Mouse (Mus musculus) thymus, adult 2 months (tissue): ENCODE data around the gene Cdyl. TPM values are rescaled to one million over a fixed set of nuclear protein-coding genes. Genes with fewer than 3 reads are reported as not detected.

Experiments used
- DNase-seq: peaks from one replicate; pipeline ENCODE4 v3.0.0; 2021
- H3K27ac ChIP-seq: fragments of 200-500 bp; 2 replicates; pipeline ENCODE4 v1.5.1; 2012; ENCODE audit warnings: low read length, control low read depth; ENCODE audit not compliant: control insufficient read depth, insufficient read depth
- H3K27me3 ChIP-seq: fragments of 200-500 bp; 2 replicates; pipeline ENCODE4 v1.6.1; 2012; ENCODE audit warnings: mild to moderate bottlenecking, low read length, moderate library complexity, mixed read lengths; ENCODE audit not compliant: control insufficient read depth, insufficient read depth
- H3K36me3 ChIP-seq: fragments of 200-500 bp; 2 replicates; pipeline ENCODE4 v1.6.1; 2012; ENCODE audit warnings: mild to moderate bottlenecking, low read length, moderate library complexity; ENCODE audit not compliant: control insufficient read depth, insufficient read depth
- H3K4me1 ChIP-seq: fragments of 200-500 bp; replicated peaks from 2 replicates; pipeline ENCODE4 v1.6.1; 2012; ENCODE audit warnings: low read length; ENCODE audit not compliant: control insufficient read depth, insufficient read depth
- H3K4me3 ChIP-seq: fragments of 200-500 bp; 2 replicates; pipeline ENCODE4 v1.5.1; 2012; ENCODE audit warnings: mild to moderate bottlenecking, low read length, control low read depth, moderate library complexity; ENCODE audit not compliant: control insufficient read depth, insufficient read depth
- CTCF ChIP-seq: fragments of 200-500 bp; IDR thresholded peaks from 2 replicates; pipeline ENCODE4 v1.5.1; 2012; ENCODE audit warnings: mild to moderate bottlenecking, control low read depth, low read length, moderate library complexity, borderline replicate concordance; ENCODE audit not compliant: control insufficient read depth, poor library complexity, insufficient read depth; ENCODE audit errors: extremely low read depth
- POLR2A ChIP-seq: fragments of 200-500 bp; IDR thresholded peaks from 2 replicates; pipeline ENCODE4 v1.6.1; 2012; ENCODE audit warnings: mild to moderate bottlenecking, low read length, control low read depth, moderate library complexity; ENCODE audit not compliant: control insufficient read depth, poor library complexity, insufficient read depth; ENCODE audit errors: extremely low read depth
- WGBS: fragments of 180-500 bp; shearing (Covaris S2); methylation state at CpG from one replicate; pipeline ENCODE4 v1.1.7; 2018; 5-methylcytosine and 5-hydroxymethylcytosine counted together
- polyA plus RNA-seq: library from polyadenylated mRNA; depleted of rRNA; stranded (reverse); fragments of >200 nt; gene quantifications from 2 replicates; pipeline ENCODE4 v1.2.3, GENCODE M21; 2012

The Cdyl gene
- polyA plus RNA-seq, 1 experiment, result 6.1 TPM

DNA sequence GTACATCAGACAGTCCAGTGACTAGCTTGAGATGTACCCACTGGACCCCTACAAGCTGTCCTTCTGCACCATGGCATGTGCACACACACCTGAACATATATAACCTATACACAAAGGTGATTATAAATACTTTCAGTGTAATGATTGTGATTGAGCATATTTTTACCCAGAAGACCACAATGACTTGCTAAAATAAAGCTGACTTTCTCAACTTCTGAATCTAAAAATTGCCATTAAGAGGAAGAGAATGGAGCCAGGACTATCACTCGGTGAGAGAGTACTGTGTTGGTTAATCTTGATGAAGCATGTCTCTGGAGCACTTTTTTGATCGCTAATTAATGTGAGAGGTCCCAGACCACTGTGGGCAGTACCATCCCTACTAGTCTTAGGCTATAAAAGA, 2.8 kb upstream of the Cdyl start:
- 23% methylated on average over 2 of the region's 2 CpGs for WGBS
- Histone ChIP-seq H3K4me1 (no peaks in the 10 kb centered on the region), H3K27ac (no peak overlapping the region), H3K36me3 (no peaks in the 10 kb centered on the region), H3K27me3 (no peaks in the 10 kb centered on the region), H3K4me3 (no peak overlapping the region)
- TF ChIP-seq POLR2A (no peak), CTCF (no peak)
- DNase-seq, result no peak

GRCm38 (mm10) chr13:35665456-35665855, 5.8 kb downstream of the Cdyl start:
- 42% methylated on average over 3 of the region's 3 CpGs for WGBS
- TF ChIP-seq POLR2A (no peak), CTCF (no peak)
- H3K36me3 ChIP-seq, result no peaks in the 10 kb centered on the region
- H3K4me3 ChIP-seq, result no peak overlapping the region
- H3K27me3 ChIP-seq, result no peaks in the 10 kb centered on the region
- no peaks in the 10 kb centered on the region for H3K4me1 ChIP-seq
- no peak overlapping the region for H3K27ac ChIP-seq
- no peak for DNase-seq

DNA sequence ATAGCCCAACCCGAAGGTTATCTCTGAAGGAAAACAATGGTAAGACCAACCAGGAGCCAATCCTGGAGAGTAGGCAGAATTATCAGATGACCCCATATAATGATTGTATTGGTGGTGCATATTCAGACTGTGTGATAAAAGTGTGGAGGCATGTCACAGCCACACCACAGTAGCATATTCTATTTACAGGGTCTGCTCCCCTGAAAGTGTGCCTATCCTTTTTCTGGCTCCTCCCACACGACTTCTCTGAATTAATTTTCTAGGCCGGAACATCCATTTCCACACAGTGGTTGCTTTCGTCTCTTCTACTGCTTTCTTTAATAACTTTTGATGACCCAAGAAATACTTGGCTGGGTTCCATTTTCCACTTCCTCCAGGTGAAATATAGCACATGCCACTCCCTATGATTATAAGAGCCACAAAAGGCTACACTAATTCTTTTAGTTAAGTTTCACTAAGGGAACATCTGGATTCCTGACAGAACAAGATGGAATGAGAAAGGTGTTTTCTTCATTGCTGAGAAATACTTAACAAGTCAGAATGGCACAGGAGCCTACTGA, 10.4 kb downstream of the Cdyl start:
- Histone ChIP-seq H3K4me3 (no peak overlapping the region), H3K27ac (no peak overlapping the region), H3K4me1 (no peaks in the 10 kb centered on the region), H3K36me3 (no peaks in the 10 kb centered on the region), H3K27me3 (no peaks in the 10 kb centered on the region)
- 60% methylated on average over 4 of the region's 4 CpGs for WGBS
- DNase-seq, result no peak
- TF ChIP-seq CTCF (no peak), POLR2A (no peak)

GRCm38 (mm10) chr13:35670875-35671274, 11.2 kb downstream of the Cdyl start:
- Histone ChIP-seq H3K36me3 (no peaks in the 10 kb centered on the region), H3K4me1 (no peaks in the 10 kb centered on the region), H3K27ac (no peak overlapping the region), H3K4me3 (no peak overlapping the region), H3K27me3 (no peaks in the 10 kb centered on the region)
- no peak for DNase-seq
- 94% methylated on average over 4 of the region's 4 CpGs for WGBS
- TF ChIP-seq POLR2A (no peak), CTCF (no peak)

GRCm38 (mm10) chr13:35676921-35677320, 17.3 kb downstream of the Cdyl start:
- Histone ChIP-seq H3K27me3 (no peaks in the 10 kb centered on the region), H3K36me3 (no peaks in the 10 kb centered on the region), H3K4me1 (no peaks in the 10 kb centered on the region), H3K27ac (no peak overlapping the region), H3K4me3 (no peak overlapping the region)
- 96% methylated on average over 1 of the region's 1 CpGs for WGBS
- TF ChIP-seq CTCF (no peak), POLR2A (no peak)
- no peak for DNase-seq

GRCm38 (mm10) chr13:35677433-35678051, 17.9 kb downstream of the Cdyl start:
- no peak overlapping the region for H3K27ac ChIP-seq
- H3K36me3 ChIP-seq, result no peaks in the 10 kb centered on the region
- no peak for DNase-seq
- no peak overlapping the region for H3K4me3 ChIP-seq
- no peak for TF ChIP-seq POLR2A
- no peak for TF ChIP-seq CTCF
- no peaks in the 10 kb centered on the region for H3K4me1 ChIP-seq
- 89% methylated on average over 7 of the region's 7 CpGs for WGBS
- H3K27me3 ChIP-seq, result no peaks in the 10 kb centered on the region
